8 mouse cellular contexts compared by ENCODE assay signal in the genomic region with DNA sequence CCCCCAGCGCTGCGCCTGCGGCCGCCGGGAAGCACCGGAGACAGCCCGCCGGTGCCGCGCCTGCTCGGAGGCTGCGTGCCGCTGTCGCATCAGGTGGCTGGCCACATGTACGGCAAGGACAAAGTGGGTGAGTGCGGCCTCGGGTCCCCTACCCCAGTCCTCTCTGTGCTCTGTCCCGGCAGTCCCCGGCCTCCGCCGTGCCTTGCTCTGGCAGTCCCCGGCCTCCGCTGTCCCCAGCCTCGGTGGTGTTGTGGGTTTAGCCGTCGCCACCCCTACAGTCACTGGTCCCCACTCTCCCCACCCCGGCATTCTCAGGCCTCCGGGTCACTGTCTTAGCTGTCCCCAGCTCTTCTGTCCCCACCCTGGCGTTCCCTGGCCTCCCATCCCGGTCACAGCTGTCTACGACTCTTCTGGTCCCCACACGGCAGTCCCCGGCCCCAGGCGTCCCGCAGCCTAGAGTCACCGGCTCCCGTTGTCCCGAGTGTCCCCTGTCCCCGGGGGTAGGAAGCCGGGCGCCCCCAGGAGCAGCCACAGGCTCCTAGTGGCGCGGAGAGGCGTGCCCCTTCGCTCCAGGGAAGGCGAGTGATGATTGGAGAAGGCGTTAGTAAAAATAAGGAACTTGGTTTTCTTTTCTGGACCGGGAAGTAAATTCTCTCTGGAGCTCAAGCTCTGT. TPM values are rescaled to one million over a fixed set of nuclear protein-coding genes. Genes with fewer than 3 reads are reported as not detected.
DNase-seq lines count a peak whose midpoint lies in the region; ATAC-seq and TF ChIP-seq lines count a peak whose summit lies in the region.

No protein-coding gene starts in this region.

- peak overlapping the region; percentile 86 for H3K4me2 ChIP-seq in heart, embryonic 14.5 days (ENCODE audit: low read length)
- peak overlapping the region; percentile 81 for H3K4me2 ChIP-seq in stomach, embryonic 14.5 days (replicated peaks; ENCODE audit: low read depth, low read length)

- no peaks in the 10 kb centered on the region; the same call in 1 of the 2 replicates for H3K36me3 ChIP-seq in heart, embryonic 14.5 days (ENCODE audit: control insufficient read depth, insufficient read depth, low read length)
- H3K36me3 ChIP-seq in stomach, embryonic 14.5 days (ENCODE audit: control insufficient read depth, insufficient read depth, low read length): no peaks in the 10 kb centered on the region

- H3K4me1 ChIP-seq in cerebellum, adult 2 months (ENCODE audit: control insufficient read depth, insufficient read depth, low read length): peaks cover 7% of the 10 kb centered on the region
- 0 out of 2 replicates have a peak, but pooled peaks cover 2% of the 10 kb centered on the region for H3K4me1 ChIP-seq in embryonic fibroblast, embryonic 13.5 days (ENCODE audit: control insufficient read depth, insufficient read depth, low read length)
- peaks cover 2 to 25% of the 10 kb centered on the region in 2 experiments; a peak in 3 of 4 replicates for H3K4me1 ChIP-seq in heart, embryonic 14.5 days (ENCODE audit: control insufficient read depth in 2 of 2, insufficient read depth in 2 of 2, low read length in 2 of 2)
- H3K4me1 ChIP-seq in stomach, embryonic 14.5 days (ENCODE audit: control insufficient read depth, insufficient read depth, low read length): peaks cover 10% of the 10 kb centered on the region; the same call in 1 of the 2 replicates

- TF ChIP-seq POLR2A in cerebellum, adult 2 months (IDR thresholded peaks at IDR 0.05; ENCODE audit: borderline replicate concordance, insufficient read depth, low read length): no peak
- TF ChIP-seq POLR2A in embryonic fibroblast, embryonic 13.5 days (IDR thresholded peaks at IDR 0.05; ENCODE audit: low read depth, low read length): no peak

- no peak for TF ChIP-seq CTCF in cerebellum, adult 2 months (IDR thresholded peaks at IDR 0.05; ENCODE audit: borderline replicate concordance, insufficient read depth, low read depth, low read length)
- TF ChIP-seq CTCF in embryonic fibroblast, embryonic 13.5 days (IDR thresholded peaks at IDR 0.05; ENCODE audit: borderline replicate concordance, insufficient read depth, low read length): no peak

- no peaks in the 10 kb centered on the region for H3K9me3 ChIP-seq in heart, embryonic 14.5 days (ENCODE audit: control insufficient read depth, low read length)
- no peaks in the 10 kb centered on the region for H3K9me3 ChIP-seq in stomach, embryonic 14.5 days (ENCODE audit: control insufficient read depth, low read depth, low read length)

- DNase-seq in cerebellum, adult 2 months: no peak
- no peak for DNase-seq in cerebellum, postnatal 4 days (ENCODE audit: low spot score in 2 of 2)
- DNase-seq in Muller cell, postnatal 12 days (ENCODE audit: inconsistent ontology term): peak; percentile 62
- peak; percentile 63 to 72 for DNase-seq in kidney, postnatal 4 days

- H3K27me3 ChIP-seq in cerebellum, adult 2 months (ENCODE audit: control insufficient read depth, insufficient read depth, low read length): no peaks in the 10 kb centered on the region
- no peaks in the 10 kb centered on the region for H3K27me3 ChIP-seq in heart, embryonic 14.5 days (ENCODE audit: control insufficient read depth, insufficient read depth, low read length)
- no peaks in the 10 kb centered on the region for H3K27me3 ChIP-seq in stomach, embryonic 14.5 days (ENCODE audit: control insufficient read depth, insufficient read depth, low read length)

- ATAC-seq in heart, embryonic 14.5 days (ENCODE audit: insufficient number of reproducible peaks, insufficient read depth, low FRiP score, low read depth): peak; percentile 71
- ATAC-seq in megakaryocyte, adult 5-6 weeks (ENCODE audit: poor library complexity, severe bottlenecking): peak; percentile 36
- ATAC-seq in stomach, embryonic 14.5 days (ENCODE audit: insufficient number of reproducible peaks, insufficient read depth, low FRiP score, low read depth): peak; percentile 47

- peak overlapping the region; percentile 25; the same call in 1 of the 2 replicates for H3K27ac ChIP-seq in cerebellum, adult 2 months (ENCODE audit: insufficient read depth, low read length)
- peak overlapping the region; percentile 41 for H3K27ac ChIP-seq in embryonic fibroblast, embryonic 13.5 days (ENCODE audit: insufficient read depth, low read length)
- peak overlapping the region; percentile 53 to 76 for H3K27ac ChIP-seq in heart, embryonic 14.5 days (replicated peaks in 1 of 2; ENCODE audit: control insufficient read depth in 1 of 2, insufficient read depth in 1 of 2, low read depth in 2 of 2, low read length in 2 of 2)
- peak overlapping the region; percentile 78 for H3K27ac ChIP-seq in stomach, embryonic 14.5 days (ENCODE audit: low read length)

- under 1% methylated on average over 48 of the region's 48 CpGs for WGBS in cerebellum, adult 2 months
- under 1% methylated on average over 47 of the region's 48 CpGs for WGBS in heart, embryonic 14.5 days
- WGBS in stomach, embryonic 14.5 days: 1% methylated on average over 43 of the region's 48 CpGs

- peak overlapping the region; percentile 85 for H3K9ac ChIP-seq in heart, embryonic 14.5 days (ENCODE audit: low read length)
- peak overlapping the region; percentile 78 for H3K9ac ChIP-seq in stomach, embryonic 14.5 days (replicated peaks; ENCODE audit: low read depth, low read length)

- H3K4me3 ChIP-seq in cerebellum, adult 2 months (replicated peaks; ENCODE audit: insufficient read depth, low read depth, low read length): peak overlapping the region; percentile 68
- peak overlapping the region; percentile 81 for H3K4me3 ChIP-seq in embryonic fibroblast, embryonic 13.5 days (ENCODE audit: insufficient read depth, low read length)
- peak overlapping the region; percentile 65 to 89 for H3K4me3 ChIP-seq in heart, embryonic 14.5 days (ENCODE audit: control insufficient read depth in 1 of 2, insufficient read depth in 1 of 2, low read depth in 1 of 2, low read length in 2 of 2)
- peak overlapping the region; percentile 82 for H3K4me3 ChIP-seq in stomach, embryonic 14.5 days (ENCODE audit: low read depth, low read length)

RNA-seq across cellular contexts. Expression of a gene that starts 0.5 kb away (rescaled TPM):
- polyA plus RNA-seq in cerebellum, adult 2 months (2012; rRNA removed): 16.9 and 17.5 TPM in 2 replicates
- 11.8 and 13.7 TPM in 2 replicates for polyA plus RNA-seq in embryonic fibroblast, embryonic 13.5 days (2011; ENCODE audit: insufficient read length, low read depth, missing spikeins)
- 8.7 and 8.8 TPM in 2 replicates for polyA plus RNA-seq in heart, embryonic 14.5 days (2014; fragmentation: Nextera tagmentation; extraction: Ambion mirVana)
- 46.7 and 49.8 TPM in 2 replicates for total RNA-seq in megakaryocyte, adult 5-6 weeks (2015)
- 53.6 and 55.4 TPM in 2 replicates for total RNA-seq in megakaryocyte, adult 5-6 weeks (2017)
- polyA plus RNA-seq in stomach, embryonic 14.5 days (2014; fragmentation: Nextera tagmentation; extraction: Ambion mirVana): 11.2 and 12.1 TPM in 2 replicates

RNA-seq across cellular contexts. Expression of a gene that starts 3.3 kb away (rescaled TPM):
- polyA plus RNA-seq in cerebellum, adult 2 months (2012; rRNA removed): 210 and 212 TPM in 2 replicates
- polyA plus RNA-seq in embryonic fibroblast, embryonic 13.5 days (2011; ENCODE audit: insufficient read length, low read depth, missing spikeins): 27.5 and 31.4 TPM in 2 replicates
- polyA plus RNA-seq in heart, embryonic 14.5 days (2014; fragmentation: Nextera tagmentation; extraction: Ambion mirVana): 217 and 220 TPM in 2 replicates
- total RNA-seq in megakaryocyte, adult 5-6 weeks (2015): 42.5 and 45.0 TPM in 2 replicates
- total RNA-seq in megakaryocyte, adult 5-6 weeks (2017): 15.2 and 22.8 TPM in 2 replicates
- 90.4 and 94.1 TPM in 2 replicates for polyA plus RNA-seq in stomach, embryonic 14.5 days (2014; fragmentation: Nextera tagmentation; extraction: Ambion mirVana)

Comparison
In these comparisons a context has a peak if more than half of its experiments do, and no peak if none do; other contexts are left out.
1. DNase-seq: peak in Muller cell, postnatal 12 days (single experiment) and kidney, postnatal 4 days (2 of 2); none in cerebellum, adult 2 months (0 of 2) and cerebellum, postnatal 4 days (0 of 2).
2. H3K27ac ChIP-seq: peak in every context shown above with its lines; median percentile 78 in stomach, embryonic 14.5 days; 64 in heart, embryonic 14.5 days; 41 in embryonic fibroblast, embryonic 13.5 days; 25 in cerebellum, adult 2 months.
3. Peak in every context shown above with its lines, with median percentiles within 50 percentile points of each other: H3K4me3 ChIP-seq and ATAC-seq.